Mouse (Mus musculus) gastrocnemius, postnatal 14 days (tissue): ENCODE measurements around the gene Ear2. TPM values are rescaled to one million over a fixed set of nuclear protein-coding genes. Genes with fewer than 3 reads are reported as not detected.
"Not testable (repeated sequence)": the region's sequence is repeated elsewhere in the genome, so short reads cannot be mapped to it uniquely, and the experiment has no call there.

ENCODE experiments used
- DNase-seq: peaks from one replicate; pipeline ENCODE4 v3.0.0; 2021; ENCODE audit warnings: mixed read lengths
- intact Hi-C: fragments of 180-260 bp; cut with DNase I; formaldehyde crosslinking; loops from one replicate; pipeline ENCODE4 v1.15.1; 2025; ENCODE audit warnings: low total_unique reads
- long read RNA-seq, 2 experiments: library from polyadenylated mRNA; stranded (forward); transcript quantifications; one replicate each; pipeline ENCODE4 v2.0.0; 2021
- total RNA-seq, 2 experiments: library from RNA; stranded (reverse); gene quantifications; 2 replicates each; pipeline ENCODE4 v1.2.3; 2021

The Ear2 gene
- total RNA-seq = under 1 TPM; 0.72 to 1.00 TPM
- long read RNA-seq, experiment 1 = 0 reads
- long read RNA-seq, experiment 2 = 0 reads

DNA sequence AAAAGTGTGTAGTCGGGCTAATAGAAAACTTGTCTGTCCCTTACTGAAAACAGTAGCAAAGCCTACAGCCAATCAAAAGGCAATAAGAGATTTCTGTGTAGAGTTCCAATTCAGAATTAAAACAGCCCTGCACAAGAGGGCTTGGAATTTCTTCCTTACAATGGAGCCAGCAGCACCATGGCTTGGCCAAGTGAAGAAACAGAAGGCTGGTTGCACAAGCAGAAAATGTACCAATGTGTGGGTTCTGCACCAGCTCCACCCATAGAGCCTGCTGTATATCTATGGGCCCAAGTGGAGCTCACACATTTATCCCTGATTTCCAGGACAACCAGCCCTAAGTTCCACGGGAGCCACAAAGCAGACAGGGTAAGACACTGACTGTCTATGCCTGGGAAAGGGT lies at the start of gene Ear2:
Gene Ear2, plus strand, starts transcription at position 301 of the 400 bp plus-strand sequence.
- intact Hi-C loops, DNase-seq: not testable (repeated sequence)

DNA sequence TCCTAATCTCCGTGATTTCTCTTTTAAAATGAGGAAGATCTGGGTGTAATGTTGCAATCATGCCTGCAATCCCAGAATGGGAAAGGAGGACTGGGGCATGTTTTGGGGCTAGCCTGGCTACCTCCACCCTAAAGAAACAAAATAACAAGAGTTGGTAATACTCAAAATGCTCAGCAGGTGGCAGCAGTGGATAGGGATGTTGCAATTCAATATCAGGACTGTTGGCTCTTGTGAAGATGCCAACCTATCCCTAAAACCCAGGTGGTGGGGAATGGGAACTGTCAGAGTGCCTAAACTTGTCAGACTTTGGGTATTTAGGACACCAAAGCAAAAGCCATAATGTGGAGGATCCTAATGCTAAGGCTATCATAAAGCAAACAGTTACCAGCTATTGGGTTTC lies 34.6 kb upstream of the Ear2 start:
- intact Hi-C loops = not testable (repeated sequence)

DNA sequence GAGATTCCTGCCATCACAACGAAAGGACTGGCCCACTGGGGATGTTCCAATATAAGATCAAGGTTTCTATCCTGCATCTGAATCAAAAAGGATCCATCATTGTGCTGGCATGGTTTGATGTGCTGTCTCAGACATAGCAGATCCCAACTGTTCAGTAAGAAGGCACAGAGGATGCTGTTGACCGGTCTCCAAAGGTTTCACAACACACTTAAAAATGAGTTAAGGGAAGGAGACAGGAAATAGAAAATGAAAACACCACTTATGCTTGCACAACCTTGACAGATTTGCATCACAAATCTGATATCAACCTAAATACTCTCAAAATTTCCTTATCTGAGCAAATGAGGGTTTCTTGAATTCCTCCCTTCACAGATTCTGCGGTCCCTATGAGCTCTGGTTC lies 31.9 kb upstream of the Ear2 start:
- DNase-seq, intact Hi-C loops: not testable (repeated sequence)

More for the DNA sequence above, 34.6 kb upstream of the Ear2 start:
- DNase-seq = not testable (repeated sequence)

DNA sequence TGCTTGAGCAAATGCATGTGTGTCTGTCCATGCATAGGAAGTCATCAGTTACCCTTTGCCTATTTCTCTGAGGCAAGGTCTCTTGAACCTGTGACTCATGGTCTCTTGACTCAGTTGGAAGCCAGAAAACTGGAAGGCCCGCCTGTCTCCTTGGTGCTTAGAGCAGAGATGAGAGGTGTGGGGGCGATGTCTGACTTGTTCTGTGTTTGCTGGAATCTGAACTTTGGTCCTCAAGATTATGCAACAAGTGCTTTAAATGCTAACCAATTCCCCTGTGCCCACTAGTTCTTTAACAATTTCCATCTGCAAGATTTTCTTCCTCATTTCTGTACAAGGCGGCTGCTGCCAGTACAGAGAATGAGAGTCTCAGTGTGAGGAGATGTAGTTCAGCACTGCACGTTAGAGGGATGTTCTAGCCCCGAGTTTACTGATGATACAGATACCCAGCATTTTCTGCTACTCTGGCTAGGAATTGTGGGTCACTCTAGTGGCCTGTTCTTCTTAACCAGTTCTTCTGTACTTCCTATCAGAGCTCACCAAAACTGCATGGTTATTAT lies 24.6 kb upstream of the Ear2 start:
- DNase-seq, intact Hi-C loops: not testable (repeated sequence)

DNA sequence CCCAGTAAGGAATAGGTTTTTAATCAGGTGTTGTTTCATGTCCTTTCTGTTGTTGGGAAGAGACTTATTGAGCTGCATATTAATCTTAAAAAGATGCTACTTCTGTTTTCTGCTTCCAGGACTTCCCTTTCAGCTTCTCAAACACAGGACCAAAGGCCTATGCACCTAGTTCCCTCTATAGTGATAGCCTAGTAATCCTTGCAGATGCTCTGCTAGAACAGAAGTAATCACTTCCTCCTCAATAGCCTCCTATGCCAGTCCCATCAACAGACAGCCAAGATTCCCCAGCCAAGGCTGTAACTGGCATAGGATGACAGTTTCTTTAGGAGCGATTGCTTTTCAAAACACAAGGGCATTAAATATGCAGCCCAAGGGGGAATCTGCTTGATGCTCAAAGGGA lies 15.9 kb upstream of the Ear2 start:
- DNase-seq, intact Hi-C loops: not testable (repeated sequence)

DNA sequence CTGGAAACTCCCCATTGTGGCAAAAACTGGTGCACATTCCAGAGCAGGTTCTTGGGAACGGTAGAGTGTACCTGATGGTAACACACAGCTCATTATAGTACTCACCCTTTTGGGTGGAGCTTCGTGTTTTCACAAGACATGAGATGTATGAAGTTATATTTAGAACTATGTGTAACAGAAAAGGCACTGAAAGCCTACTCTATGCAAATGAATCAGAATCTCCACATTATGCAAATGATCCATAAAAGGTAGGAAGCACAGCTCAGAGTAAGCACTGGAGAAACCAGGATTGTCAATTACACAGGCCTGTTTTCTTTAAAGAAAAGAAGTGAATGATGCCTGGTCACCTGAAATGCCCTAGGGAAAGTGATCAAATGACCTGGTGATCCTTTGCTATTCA lies 14.9 kb upstream of the Ear2 start:
- DNase-seq, intact Hi-C loops: not testable (repeated sequence)

DNA sequence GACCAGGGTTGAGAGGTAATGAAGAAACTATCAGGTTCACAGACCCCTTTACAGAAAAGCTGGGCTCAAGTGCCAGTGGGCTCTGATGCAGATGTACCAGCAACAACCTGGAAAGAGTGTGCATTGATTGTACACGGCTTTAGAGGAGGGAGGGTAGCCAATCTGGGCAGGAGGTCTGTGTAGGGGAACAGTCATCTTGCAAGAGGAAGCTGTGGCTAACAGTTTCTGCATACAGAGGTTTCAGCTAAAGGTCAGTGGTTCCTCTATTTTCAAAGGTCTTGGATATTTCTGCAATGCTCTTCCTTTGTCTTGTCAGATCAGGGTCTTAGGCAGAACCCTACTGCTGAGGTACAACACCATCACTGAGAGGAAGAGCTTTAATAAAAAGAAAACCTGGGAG lies 10.9 kb upstream of the Ear2 start:
- intact Hi-C loops, DNase-seq: not testable (repeated sequence)

DNA sequence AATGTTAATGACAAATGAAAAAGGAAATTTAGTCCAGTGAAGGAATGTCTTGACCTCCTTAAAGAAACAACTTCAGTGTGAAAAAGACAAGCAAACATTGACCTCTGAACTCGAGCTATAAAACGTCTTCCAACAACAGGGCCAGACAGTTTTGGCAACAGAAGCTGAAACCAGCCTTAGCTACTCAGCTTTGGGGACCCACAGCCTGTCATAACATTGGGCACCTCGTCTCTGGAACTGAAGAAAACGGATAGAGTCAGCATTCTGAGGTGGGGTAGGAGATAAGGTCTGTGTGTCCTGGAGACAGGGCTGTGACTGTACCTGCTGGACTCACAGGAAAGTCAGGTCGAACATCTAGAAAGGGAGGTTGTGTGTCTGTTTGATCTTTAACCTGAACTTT lies 8.0 kb upstream of the Ear2 start:
- intact Hi-C loops, DNase-seq: not testable (repeated sequence)

DNA sequence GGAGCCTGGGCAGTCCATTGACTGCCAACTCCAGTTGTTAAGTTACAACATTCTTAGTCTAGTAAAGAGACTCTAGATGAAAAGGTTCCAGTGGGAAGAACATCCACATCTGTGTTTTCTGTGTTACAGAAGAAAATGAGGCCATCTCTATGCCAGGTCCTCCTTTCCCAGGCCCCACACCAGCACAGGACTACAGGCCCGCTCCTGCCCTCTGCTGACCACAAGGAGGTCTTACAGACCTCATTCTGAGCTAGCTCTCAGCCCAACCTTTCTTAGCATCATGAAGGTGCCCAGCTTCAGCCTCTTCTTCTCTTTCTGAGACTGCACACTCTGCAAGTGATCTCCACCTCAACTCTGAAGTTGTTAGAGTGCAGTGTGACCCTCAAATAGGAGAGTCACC lies 2.4 kb upstream of the Ear2 start:
- DNase-seq, intact Hi-C loops: not testable (repeated sequence)

DNA sequence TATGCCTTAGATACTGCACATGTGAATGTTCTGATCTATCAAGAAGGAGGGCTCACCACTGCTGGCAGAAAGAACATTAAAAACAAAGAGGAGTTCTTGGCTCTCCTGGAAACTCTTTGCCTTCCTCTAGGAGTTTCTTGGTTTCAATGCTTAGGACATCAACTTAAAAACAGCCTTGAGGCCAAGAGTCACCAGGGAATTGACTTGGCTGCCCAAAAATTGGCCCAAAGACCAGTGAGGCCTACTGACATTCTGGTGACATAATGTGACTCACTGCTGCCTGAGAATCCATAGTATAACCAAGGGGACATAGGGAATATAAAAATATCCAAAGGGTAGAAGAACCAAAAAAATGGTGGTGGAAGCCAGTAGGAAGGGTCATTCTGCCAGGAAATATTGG lies 8.5 kb downstream of the Ear2 start:
- no peak for DNase-seq
- intact Hi-C loops = no loop called here

DNA sequence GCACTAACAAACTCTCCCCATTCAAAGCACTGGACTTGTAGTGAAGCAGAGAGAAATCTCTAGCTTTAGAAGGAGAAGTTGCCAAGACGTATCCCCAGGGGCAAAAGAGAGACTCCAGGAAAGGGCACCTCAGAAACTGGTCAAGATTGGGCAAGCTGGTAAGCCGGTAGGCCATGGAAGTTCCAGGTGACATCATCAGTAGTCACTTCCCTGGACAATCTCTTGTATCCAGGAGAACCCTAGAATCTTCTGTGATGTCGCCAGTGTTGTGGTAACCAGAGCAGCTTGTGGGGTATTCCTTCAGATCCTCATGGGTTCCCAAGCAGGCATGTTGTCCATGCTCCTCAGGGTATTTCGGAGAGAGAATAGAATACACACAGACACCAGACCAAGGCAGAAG lies 21.1 kb downstream of the Ear2 start, which contains the start of gene Gm3327:
Gene Gm3327, plus strand, starts transcription at position 301 of the 400 bp plus-strand sequence.
- DNase-seq, intact Hi-C loops: not testable (repeated sequence)

Other genes with a start within 250 kb of the Ear2 start
- gene Ear1, start 227.1 kb upstream of the Ear2 start, total RNA-seq = not detected
- not detected for gene Ear10, start 179.1 kb upstream of the Ear2 start, total RNA-seq
- gene Gm8113, start 177.3 kb upstream of the Ear2 start, total RNA-seq = under 1 TPM; 0.12 to 0.18 TPM
- not detected for gene Ang5, start 145.6 kb upstream of the Ear2 start, total RNA-seq
- gene Ang6, start 100.4 kb upstream of the Ear2 start, total RNA-seq = not detected
- not detected for gene Gm3327, start 21.2 kb downstream of the Ear2 start, total RNA-seq
- gene Gm8212, start 95.0 kb downstream of the Ear2 start, total RNA-seq = not detected
- gene 4930503E14Rik, start 110.6 kb downstream of the Ear2 start, total RNA-seq = not detected
- gene Gm8220, start 182.9 kb downstream of the Ear2 start, total RNA-seq = not detected
- not detected for gene Gm5930, start 235.9 kb downstream of the Ear2 start, total RNA-seq